ENCODE assay signal across 19 mouse cellular contexts in genomic region chr5:74778076-74778465, GRCm38 (mm10).
DNase-seq lines count a peak whose midpoint lies in the region; ATAC-seq and TF ChIP-seq lines count a peak whose summit lies in the region.
"Had no signal": no experiment of that assay in that cellular context is flagged by ENCODE, and none has a peak within 500 bp of the region (broad histone marks: within the 10 kb centered on the region; RNA-seq: fewer than 3 reads in every experiment).

No protein-coding gene starts in this region.

- H3K4me1 ChIP-seq in midbrain, embryonic 11.5 days (ENCODE audit: control insufficient read depth, insufficient read depth, low read length): no peaks in the 10 kb centered on the region
- H3K4me1 ChIP-seq in midbrain, postnatal 0 days (ENCODE audit: insufficient read depth, low read length): no peaks in the 10 kb centered on the region
- peaks cover 25% of the 10 kb centered on the region for H3K4me1 ChIP-seq in embryonic fibroblast, embryonic 13.5 days (ENCODE audit: control insufficient read depth, insufficient read depth, low read length)

- TF ChIP-seq POLR2A in embryonic fibroblast, embryonic 13.5 days (IDR thresholded peaks at IDR 0.05; ENCODE audit: low read depth, low read length): no peak

- H3K9ac ChIP-seq in midbrain, embryonic 11.5 days (ENCODE audit: low read length): no peak overlapping the region
- no peak overlapping the region for H3K9ac ChIP-seq in midbrain, postnatal 0 days (replicated peaks; ENCODE audit: low read length, poor library complexity, severe bottlenecking)
- H3K9ac ChIP-seq: embryonic facial prominence, embryonic 12.5 days; forebrain, embryonic 12.5 days had no signal

- peak; percentile 26 for DNase-seq in midbrain, embryonic 11.5 days (ENCODE audit: low spot score, missing footprints)
- DNase-seq in midbrain, postnatal 0 days (ENCODE audit: low spot score): no peak
- no peak for DNase-seq in embryo, embryonic 11 days
- no peak for DNase-seq in lung, postnatal 25 days (ENCODE audit: low spot score)
- DNase-seq: cerebellum, adult 11-12 months; cerebellum, adult 2 months; cerebellum, adult 9-10 months; cerebellum, postnatal 10 days; cerebellum, postnatal 36 days had no signal

- no peak overlapping the region for H3K4me3 ChIP-seq in midbrain, embryonic 11.5 days (ENCODE audit: low read depth, low read length)
- H3K4me3 ChIP-seq in midbrain, postnatal 0 days (ENCODE audit: low read depth, low read length): no peak overlapping the region
- no peak overlapping the region for H3K4me3 ChIP-seq in embryonic fibroblast, embryonic 13.5 days (ENCODE audit: insufficient read depth, low read length)
- H3K4me3 ChIP-seq: embryonic facial prominence, embryonic 10.5 days; embryonic facial prominence, embryonic 12.5 days; erythroblast, embryonic 14.5 days; forebrain, embryonic 10.5 days; forebrain, embryonic 12.5 days had no signal

- no peak for TF ChIP-seq CTCF in midbrain, postnatal 0 days (IDR thresholded peaks at IDR 0.05)
- TF ChIP-seq CTCF in embryonic fibroblast, embryonic 13.5 days (IDR thresholded peaks at IDR 0.05; ENCODE audit: borderline replicate concordance, insufficient read depth, low read length): no peak

- H3K9me3 ChIP-seq in midbrain, embryonic 11.5 days (ENCODE audit: control insufficient read depth, low read length): no peaks in the 10 kb centered on the region
- no peaks in the 10 kb centered on the region for H3K9me3 ChIP-seq in midbrain, postnatal 0 days (ENCODE audit: low read length)
- H3K9me3 ChIP-seq: embryonic facial prominence, embryonic 10.5 days; embryonic facial prominence, embryonic 12.5 days; forebrain, embryonic 10.5 days; forebrain, embryonic 12.5 days had no signal

- ATAC-seq in midbrain, embryonic 11.5 days (ENCODE audit: low FRiP score): no peak
- no peak for ATAC-seq in midbrain, postnatal 0 days (ENCODE audit: low FRiP score)
- ATAC-seq: activated CD4-positive, CD25-positive, alpha-beta regulatory T cell, adult 4 months; forebrain, embryonic 14.5 days; forebrain, embryonic 16.5 days; Patski had no signal

- no peaks in the 10 kb centered on the region for H3K36me3 ChIP-seq in midbrain, embryonic 11.5 days (ENCODE audit: control insufficient read depth, insufficient read depth, low read length)
- H3K36me3 ChIP-seq in midbrain, postnatal 0 days (ENCODE audit: insufficient read depth, low read length): no peaks in the 10 kb centered on the region
- H3K36me3 ChIP-seq: embryonic facial prominence, embryonic 10.5 days; embryonic facial prominence, embryonic 12.5 days; forebrain, embryonic 10.5 days; forebrain, embryonic 12.5 days had no signal

- H3K27me3 ChIP-seq in midbrain, embryonic 11.5 days (ENCODE audit: control insufficient read depth, insufficient read depth, low read length): no peaks in the 10 kb centered on the region
- no peaks in the 10 kb centered on the region for H3K27me3 ChIP-seq in midbrain, postnatal 0 days (ENCODE audit: insufficient read depth, low read length)
- H3K27me3 ChIP-seq: embryonic facial prominence, embryonic 12.5 days; forebrain, embryonic 12.5 days; Patski had no signal

- H3K4me2 ChIP-seq in midbrain, embryonic 11.5 days: no peak overlapping the region
- no peak overlapping the region for H3K4me2 ChIP-seq in midbrain, postnatal 0 days (ENCODE audit: low read depth, low read length, poor library complexity, severe bottlenecking)
- H3K4me2 ChIP-seq: embryonic facial prominence, embryonic 12.5 days; forebrain, embryonic 12.5 days had no signal

- WGBS in midbrain, embryonic 11.5 days: 96% methylated on average over 1 of the region's 1 CpGs
- 87% methylated on average over 1 of the region's 1 CpGs for WGBS in midbrain, postnatal 0 days

- no peak overlapping the region for H3K27ac ChIP-seq in midbrain, embryonic 11.5 days (ENCODE audit: low read depth, low read length)
- H3K27ac ChIP-seq in midbrain, postnatal 0 days (ENCODE audit: low read depth, low read length): no peak overlapping the region
- peak overlapping the region; percentile 91 for H3K27ac ChIP-seq in embryonic fibroblast, embryonic 13.5 days (ENCODE audit: insufficient read depth, low read length)
- H3K27ac ChIP-seq: embryonic facial prominence, embryonic 10.5 days; embryonic facial prominence, embryonic 12.5 days; forebrain, embryonic 10.5 days; forebrain, embryonic 12.5 days had no signal
